Mouse (Mus musculus) urinary bladder, postnatal 10 days (tissue): ENCODE measurements around the gene Prkcb.

Experiments used
- DNase-seq: peaks from one replicate; pipeline ENCODE4 v3.0.0; 2022; ENCODE audit warnings: low spot score

The Prkcb gene

DNA sequence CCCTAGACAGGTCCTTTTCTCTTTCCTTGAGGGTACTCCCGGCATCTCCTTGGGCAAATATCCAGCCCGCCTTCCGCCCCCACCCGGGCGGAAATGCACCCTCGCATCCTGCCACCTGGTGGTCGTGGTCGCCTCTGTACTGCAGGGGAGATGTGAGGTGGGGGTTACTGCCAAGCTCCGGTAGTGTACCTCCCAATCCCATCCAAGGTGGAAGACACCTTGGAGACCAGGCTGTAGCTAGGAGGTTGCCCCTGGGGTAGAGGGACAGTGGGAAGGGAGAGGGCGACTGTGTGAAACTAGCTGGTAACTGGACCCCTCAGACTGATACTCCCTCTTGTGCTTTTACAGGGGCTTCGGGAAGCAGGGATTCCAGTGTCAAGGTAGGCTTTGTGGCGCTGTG lies 1.6 kb downstream of the Prkcb start:
- DNase-seq = no peak

- no peak for DNase-seq
These were observed 2.2 kb downstream of the Prkcb start for GRCm38 (mm10) chr7:122290771-122291170.

DNA sequence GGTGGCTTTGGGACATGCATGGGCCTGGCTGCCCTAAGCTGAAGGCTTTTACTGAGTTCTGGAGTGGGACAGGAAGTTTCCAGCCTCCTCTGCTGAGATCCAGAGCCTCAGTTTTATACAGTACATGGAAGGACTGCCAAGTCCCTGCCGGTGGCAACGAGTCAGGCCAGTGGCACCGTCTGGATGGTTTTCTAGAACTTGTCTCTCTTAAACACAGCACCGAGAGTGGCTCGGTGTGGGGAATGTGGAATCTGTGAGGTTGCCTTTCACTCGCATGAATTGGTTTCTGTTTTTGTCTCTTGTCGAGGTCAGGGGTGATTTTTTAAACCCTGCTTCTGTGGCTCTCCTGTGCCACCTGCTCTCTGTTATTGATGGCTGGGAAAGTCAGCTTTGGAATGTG lies 3.6 kb downstream of the Prkcb start:
- no peak for DNase-seq

GRCm38 (mm10) chr7:122294111-122294510 lies 5.6 kb downstream of the Prkcb start:
- no peak for DNase-seq

- DNase-seq = no peak
These were observed 6.8 kb downstream of the Prkcb start for GRCm38 (mm10) chr7:122295363-122295762.

DNA sequence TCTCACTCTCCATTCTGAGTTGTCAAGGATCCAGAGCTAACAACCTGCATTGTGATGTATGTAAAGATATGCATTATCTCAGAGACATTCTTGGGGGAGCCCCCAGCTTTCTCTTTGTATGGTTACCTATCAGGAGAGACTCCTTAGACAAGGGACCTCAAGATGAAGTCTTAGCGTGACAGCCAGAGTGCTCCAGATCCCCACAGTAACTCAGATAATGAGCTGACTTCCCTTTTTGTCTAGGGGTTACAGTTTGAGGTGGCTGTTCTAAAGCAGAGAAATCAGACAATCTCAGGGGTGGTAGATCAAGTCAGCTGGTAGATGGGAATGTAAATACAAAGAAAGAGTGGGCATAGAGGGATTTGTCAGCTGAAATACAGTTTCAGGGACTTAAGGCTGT lies 7.8 kb downstream of the Prkcb start:
- no peak for DNase-seq

DNA sequence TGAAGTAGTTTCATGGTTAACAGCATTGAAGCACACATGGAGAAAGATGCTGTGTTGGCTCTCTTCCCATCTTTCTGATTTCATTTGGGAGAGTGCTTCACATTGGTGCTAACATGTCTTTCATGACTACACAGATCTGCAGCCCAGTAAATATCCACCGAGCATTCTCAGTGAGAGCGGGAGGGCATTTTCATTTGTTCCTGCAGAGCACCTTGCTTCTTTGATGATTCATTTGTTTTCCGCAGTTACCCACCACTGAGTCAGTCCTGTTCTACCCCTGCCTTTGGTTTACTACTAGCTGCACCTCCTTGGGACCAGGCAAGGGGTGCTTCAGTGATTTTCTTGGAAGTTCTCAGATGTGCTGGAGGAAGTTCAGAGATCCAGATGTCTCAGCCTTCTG lies 8.3 kb downstream of the Prkcb start:
- DNase-seq = no peak

- DNase-seq = no peak
These were observed 9.1 kb downstream of the Prkcb start for GRCm38 (mm10) chr7:122297627-122298026.

GRCm38 (mm10) chr7:122298715-122299114 lies 10.2 kb downstream of the Prkcb start:
- DNase-seq = no peak

DNA sequence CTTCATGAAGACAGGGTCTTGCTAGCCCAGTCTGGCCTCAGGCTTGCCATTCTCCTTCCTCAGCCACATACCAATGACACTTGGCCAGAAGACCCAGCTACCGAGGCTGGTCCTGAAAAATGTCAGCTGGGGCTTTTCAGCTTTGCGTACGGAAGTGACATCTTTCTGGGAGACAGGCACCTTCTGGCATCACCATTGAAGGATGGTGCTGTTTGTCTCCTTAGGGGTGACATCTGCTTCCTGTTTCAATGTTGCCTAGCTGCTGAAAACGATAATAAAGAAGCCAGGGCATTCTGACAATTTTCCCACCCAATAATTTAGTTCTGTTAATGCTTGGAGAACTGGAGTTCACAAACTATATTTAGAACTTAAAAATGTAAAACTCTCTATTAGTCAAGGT lies 12.0 kb downstream of the Prkcb start:
- no peak for DNase-seq

- DNase-seq = no peak
These were observed 14.0 kb downstream of the Prkcb start for GRCm38 (mm10) chr7:122302538-122302937.

DNA sequence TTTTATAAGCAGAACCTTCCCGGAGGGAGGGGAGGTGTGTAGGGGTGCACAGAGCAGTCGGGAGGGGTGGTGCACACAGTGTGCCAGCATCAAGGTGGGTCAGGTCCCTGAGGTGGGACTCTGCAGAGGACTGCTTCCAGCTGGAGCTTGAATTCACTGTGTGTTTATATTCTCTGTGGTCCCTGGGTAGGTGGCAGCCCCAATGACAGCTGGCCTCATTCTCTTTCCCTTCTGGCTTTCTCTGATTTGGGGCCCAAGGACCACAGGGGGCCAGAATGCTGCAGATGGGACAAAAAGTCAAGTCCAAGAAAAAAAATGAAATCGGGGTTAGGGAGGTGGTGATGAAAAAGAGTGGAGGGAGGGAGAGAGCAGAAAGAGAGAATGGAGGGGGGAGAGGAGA lies 15.4 kb downstream of the Prkcb start:
- DNase-seq = no peak

- no peak for DNase-seq
These were observed 16.0 kb downstream of the Prkcb start for GRCm38 (mm10) chr7:122304521-122304920.

GRCm38 (mm10) chr7:122307241-122307640 lies 18.7 kb downstream of the Prkcb start:
- DNase-seq = no peak

GRCm38 (mm10) chr7:122308661-122309060 lies 20.1 kb downstream of the Prkcb start:
- DNase-seq = no peak

DNA sequence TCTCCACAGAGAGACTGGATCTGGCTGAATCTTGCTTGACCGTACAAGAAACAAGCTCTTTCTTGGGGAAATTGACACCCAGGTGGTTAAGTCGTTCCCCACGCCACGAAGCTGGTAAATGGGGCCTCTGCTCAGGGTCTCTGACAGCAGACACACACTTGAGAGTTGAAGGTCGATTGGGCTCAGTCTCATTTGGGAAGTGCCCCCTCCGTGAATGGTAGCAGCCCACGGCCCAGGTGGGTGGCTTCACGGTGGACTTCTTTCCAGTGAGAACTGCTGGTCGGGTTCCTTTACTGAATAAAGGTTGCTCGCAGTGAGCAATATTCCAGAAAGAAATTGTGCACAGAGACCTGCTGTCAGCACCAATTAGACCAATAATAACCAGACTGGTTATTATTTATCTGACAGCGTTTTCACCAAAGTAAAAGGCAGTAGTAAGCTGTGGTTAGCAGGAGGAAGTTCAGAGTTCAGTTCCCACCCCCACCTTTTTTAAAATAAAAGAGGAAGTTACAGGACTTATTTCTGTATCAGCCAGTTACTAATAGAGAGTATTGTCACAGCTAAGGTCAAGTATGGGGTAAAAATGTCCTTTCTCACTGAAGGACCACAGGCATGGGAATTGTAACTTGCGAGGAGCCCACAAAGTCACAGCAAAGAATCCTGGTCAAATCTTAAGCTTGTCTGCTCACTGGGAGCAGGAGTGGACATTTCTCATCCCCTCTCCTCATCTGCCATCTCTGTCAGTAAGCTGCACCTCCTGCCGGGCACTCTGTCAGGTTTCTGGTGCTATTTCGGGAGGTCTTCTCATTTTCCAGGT lies 21.6 kb downstream of the Prkcb start:
- DNase-seq = no peak

GRCm38 (mm10) chr7:122310726-122311018 lies 22.1 kb downstream of the Prkcb start:
- no peak for DNase-seq

DNA sequence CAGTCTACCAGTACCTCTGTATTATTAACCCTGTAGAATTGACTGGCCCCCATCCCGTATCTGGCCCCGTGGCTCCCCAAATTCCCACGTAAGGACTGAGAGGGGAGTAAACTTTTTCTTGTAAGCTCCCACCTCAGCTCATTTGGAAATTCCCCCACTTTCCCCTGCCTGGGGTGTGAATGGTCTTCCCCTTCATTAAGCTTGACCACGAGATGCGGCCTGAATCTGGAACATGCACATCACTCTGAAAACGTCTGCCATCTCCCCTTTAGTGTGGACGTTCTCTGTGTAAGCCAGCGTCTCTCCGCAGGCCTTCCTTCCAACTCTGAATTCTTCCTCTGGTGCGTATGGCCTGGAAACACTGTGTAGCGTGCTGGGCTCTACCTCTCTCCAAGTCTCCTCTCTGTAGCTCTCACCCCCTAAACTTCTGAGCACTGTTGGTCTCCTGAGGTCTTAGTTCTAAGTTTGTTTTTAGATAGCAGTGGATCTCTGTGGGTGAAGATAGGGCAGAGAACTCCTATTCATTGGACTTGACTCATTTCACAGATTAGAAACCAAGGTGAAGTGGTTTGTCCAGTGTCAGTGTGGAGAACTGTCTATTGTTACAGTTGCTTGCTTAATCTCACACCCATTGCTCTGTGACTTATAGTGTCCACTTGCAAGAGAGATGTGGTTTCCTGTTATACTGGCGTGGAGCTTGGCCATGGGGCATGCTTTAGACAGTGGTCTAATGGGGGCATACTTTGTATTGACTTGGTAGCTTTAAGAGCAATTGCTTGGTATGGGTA lies 25.3 kb downstream of the Prkcb start:
- no peak for DNase-seq

DNA sequence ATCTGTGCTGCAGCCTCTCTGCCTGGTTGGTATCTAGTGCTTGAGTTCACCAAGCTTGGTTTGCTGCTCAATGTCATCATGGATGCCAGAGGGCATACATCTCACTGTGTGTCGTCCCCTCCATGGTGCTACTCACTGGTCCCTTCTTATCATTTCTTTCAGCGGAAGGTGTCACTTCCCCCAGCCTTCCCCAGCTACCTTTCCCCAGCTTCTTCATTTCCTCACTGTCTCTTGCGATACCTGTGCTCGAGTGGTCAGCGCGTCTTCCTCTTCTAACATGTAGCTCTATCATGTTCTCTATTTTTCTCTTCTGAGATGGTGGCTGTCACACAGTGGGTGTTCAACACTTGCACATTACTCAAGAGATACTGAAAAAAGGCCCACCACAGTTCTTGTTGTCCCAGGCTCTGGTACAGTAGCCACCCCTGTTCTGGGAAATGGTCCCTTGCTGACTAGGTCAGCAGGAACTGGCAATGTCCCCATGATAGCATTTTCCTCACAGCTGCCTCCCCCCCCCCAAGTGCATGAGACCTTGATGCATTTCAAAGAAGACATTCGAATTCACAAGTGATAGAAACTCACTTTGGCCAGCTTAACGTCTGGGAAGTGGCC lies 27.3 kb downstream of the Prkcb start:
- no peak for DNase-seq

- no peak for DNase-seq
These were observed 28.1 kb downstream of the Prkcb start for GRCm38 (mm10) chr7:122316681-122317080.

DNA sequence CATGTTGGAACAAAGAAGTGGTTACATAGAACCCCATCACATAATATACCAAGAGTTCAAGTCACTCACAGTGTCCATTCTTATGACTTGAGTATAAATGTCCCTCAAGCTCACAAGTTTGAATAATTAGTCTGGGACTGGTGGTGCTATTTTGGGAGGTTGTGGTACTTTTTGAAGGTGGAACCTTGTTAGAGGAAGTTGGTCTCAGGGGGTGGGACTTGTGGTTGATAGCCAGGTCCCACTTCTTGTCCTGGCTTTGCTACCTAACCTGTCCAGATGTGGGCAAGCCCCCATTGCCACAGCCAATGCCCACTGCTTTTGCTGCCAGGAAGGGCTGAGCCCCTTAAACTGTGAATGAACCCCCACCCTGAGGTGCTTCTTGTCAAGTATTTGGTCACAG lies 28.9 kb downstream of the Prkcb start:
- no peak for DNase-seq

DNA sequence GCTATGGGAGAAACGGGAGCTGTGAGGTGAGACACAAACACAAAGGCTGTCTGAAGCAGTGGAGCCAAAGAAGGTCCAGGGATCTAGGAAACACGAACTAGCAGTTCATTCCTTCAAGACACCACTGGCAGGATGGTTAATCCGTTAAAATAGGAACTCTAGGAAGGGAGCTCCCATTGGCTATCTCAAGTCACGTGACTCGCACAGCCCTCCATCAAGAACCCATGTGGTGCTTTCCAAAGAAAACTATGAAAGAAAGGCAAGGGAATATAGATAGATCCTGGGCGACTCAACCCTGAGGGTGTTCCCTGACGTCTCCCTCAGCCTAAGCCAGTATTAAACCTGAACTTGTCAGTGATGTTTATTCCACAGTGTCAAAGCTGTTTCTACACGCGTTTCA lies 31.0 kb downstream of the Prkcb start:
- no peak for DNase-seq

GRCm38 (mm10) chr7:122320843-122321544 lies 32.4 kb downstream of the Prkcb start:
- no peak for DNase-seq
